Mouse (Mus musculus): ENCODE results near the gene Dnmt3b. TPM values are rescaled to one million over a fixed set of nuclear protein-coding genes. Genes with fewer than 3 reads are reported as not detected.
"Not testable (repeated sequence)": the region's sequence is repeated elsewhere in the genome, so short reads cannot be mapped to it uniquely, and the experiment has no call there.

Gene Dnmt3b
- total RNA-seq, 2 experiments from 2014 or later: 3.5 to 3.8 TPM

DNA sequence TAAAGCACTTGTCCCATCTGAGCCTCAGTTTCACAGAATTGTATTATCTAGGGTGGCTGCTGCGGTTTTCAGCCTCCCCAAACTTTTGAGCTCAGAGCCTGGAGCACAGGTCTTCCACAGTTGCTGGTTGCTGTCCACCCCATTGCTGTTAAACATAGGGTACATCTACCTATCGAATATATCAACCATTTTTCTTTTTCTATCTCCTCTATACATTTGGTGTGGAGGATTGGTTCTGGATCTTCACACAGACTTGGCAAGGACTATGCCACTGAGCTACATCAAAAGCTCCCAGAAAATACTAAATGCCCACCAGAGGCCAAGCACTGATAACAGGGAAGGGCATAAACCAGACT lies 16.4 kb upstream of the Dnmt3b start:
- no peak for DNase-seq (ENCODE audit: low spot score in 2 of 2)

- DNase-seq (ENCODE audit: low spot score in 2 of 2): no peak
Observed at GRCm38 (mm10) chr2:153633259-153633658, 16.0 kb upstream of the Dnmt3b start.

- DNase-seq (ENCODE audit: low spot score in 2 of 2): no peak
Observed at GRCm38 (mm10) chr2:153638977-153639680, 10.1 kb upstream of the Dnmt3b start.

DNA sequence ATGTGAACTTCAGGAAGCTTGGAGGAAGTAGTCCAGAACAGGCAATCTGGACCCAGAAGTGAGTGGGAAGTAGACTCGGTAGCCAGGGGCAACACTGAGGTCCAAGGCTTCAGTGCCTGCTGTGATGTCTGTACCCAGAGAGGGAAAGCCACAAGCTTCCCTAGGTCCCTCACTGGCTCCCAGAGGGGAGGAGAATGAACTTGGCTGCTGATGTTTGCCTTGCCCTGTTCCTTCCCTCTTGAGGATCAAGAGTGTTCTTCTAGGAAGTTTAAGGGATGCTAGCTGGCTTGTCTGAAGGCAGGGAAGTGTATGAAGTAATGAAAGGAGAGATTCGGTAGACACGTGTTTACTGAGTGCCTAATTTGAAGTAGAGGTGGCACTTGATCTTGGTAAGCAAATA lies 6.8 kb upstream of the Dnmt3b start:
- DNase-seq (ENCODE audit: low spot score in 2 of 2): no peak

DNA sequence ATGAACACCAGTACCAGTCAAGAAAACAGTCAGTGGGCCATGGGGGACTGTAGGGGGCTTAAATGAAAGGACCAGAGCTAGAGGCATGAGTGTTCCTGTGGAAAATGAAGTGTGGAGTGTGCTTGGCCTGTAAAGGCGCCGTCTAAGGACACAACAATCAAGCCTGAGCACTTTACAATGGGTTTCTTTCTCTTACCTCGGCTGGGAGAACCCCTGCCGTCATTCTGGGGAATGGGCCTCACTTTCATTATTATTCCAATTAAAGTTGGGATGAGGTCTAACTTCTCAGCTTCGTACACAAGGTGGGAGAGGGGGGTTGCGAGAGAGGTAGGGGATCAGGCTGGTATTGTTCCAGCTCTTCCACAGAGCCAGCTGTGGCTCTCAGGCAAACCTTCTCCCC lies 6.3 kb upstream of the Dnmt3b start:
- no peak for DNase-seq (ENCODE audit: low spot score in 2 of 2)

GRCm38 (mm10) chr2:153648773-153649297 lies 415 bp upstream of the Dnmt3b start:
- DNase-seq (ENCODE audit: low spot score in 2 of 2): no peak

- no peak for DNase-seq (ENCODE audit: low spot score in 2 of 2)
Observed at GRCm38 (mm10) chr2:153650014-153650687, 901 bp downstream of the Dnmt3b start.

- DNase-seq (ENCODE audit: low spot score in 2 of 2): no peak
Observed at GRCm38 (mm10) chr2:153651681-153652080, 2.4 kb downstream of the Dnmt3b start.

GRCm38 (mm10) chr2:153657659-153658058 lies 8.4 kb downstream of the Dnmt3b start:
- not testable (repeated sequence) for DNase-seq (ENCODE audit: low spot score in 2 of 2)

DNA sequence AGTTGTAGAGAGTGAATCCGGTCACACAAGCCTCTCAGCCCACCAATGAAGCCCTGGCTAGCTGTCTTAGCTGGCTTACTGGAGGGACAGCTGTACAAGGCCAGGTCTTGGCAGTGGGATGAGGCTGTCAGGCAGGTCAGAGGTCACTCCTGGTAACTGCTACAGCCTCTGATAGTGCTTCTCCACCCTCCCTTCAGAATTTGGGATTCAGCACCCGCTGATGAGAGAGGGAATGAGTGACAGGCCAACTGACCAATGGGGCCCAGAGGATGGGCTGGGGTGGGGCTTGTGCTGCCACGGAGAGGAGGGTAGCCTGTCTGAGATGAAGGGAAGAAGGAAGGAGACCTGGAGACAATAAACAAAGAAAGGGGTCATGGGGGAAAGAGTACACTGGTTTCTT lies 11.4 kb downstream of the Dnmt3b start:
- peak in 1 of 2 experiments; percentile 25 for DNase-seq (ENCODE audit: low spot score in 2 of 2)

GRCm38 (mm10) chr2:153665401-153665800 lies 16.2 kb downstream of the Dnmt3b start:
- DNase-seq (ENCODE audit: low spot score in 2 of 2): no peak

DNA sequence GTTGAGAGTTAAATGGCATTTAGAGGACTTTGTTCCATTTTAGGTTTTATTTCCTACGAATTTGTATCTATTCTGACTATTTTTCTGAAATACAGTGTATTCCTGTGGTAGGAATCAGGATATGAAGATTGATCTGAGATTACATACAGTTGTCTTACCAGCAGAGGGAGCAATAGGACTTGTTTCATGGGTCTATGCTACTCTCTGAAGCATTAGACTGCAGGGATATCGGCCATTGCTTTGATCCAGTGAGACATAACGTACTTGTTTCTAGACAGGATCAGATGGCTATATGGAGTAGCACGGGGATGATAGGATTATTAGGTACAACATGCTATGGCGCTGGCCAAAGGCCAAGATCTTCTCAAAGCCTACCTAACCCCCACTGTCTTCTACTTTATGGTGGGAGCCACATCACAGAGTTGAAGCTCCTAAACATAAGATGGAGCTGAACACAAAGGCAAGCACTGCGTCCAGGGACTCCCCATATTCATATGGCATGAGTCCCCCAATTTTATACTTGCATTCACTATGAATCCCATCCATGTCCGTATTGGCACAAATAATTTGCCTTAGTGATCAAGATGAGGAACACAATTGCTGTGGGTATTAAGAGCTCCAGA lies 19.6 kb downstream of the Dnmt3b start:
- no peak for DNase-seq (ENCODE audit: low spot score in 2 of 2)

DNA sequence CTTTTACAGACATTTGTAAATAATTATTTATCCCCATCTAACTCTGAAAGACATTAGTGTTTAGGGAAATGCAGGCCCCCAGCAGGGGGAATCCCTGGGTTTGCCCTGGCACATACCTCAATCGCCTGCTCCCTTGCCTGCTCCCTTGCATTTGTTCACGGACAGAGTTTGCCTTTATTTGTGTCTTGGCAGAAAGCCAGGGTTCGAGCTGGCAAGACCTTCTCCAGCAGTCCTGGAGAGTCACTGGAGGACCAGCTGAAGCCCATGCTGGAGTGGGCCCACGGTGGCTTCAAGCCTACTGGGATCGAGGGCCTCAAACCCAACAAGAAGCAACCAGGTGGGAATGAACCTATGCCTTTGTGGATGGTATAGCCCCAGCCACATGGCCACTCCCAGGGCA lies 20.9 kb downstream of the Dnmt3b start:
- no peak for DNase-seq (ENCODE audit: low spot score in 2 of 2)

GRCm38 (mm10) chr2:153672619-153673018 lies 23.4 kb downstream of the Dnmt3b start:
- no peak for DNase-seq (ENCODE audit: low spot score in 2 of 2)

DNA sequence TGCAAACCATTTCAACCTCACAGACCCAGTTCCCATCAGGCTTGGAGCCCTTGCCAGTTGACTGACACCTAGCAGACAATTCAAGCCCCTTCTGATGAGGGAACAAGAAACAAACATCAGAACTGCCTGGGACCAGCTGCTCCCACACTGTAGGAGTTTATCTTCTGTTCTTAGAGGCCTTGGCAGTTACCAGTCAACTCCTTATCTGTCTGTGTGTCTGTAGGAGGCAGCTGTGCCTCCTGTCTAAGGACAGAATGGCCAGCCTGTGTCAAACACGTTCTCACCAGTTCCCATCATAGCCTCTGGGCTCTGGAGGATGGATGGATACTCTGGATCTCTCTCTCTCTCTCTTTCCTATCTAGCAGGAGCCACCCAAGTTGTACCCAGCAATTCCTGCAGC lies 26.1 kb downstream of the Dnmt3b start:
- not testable (repeated sequence) for DNase-seq (ENCODE audit: low spot score in 2 of 2)

GRCm38 (mm10) chr2:153676944-153677343 lies 27.7 kb downstream of the Dnmt3b start:
- DNase-seq (ENCODE audit: low spot score in 2 of 2): no peak

GRCm38 (mm10) chr2:153677550-153677949 lies 28.3 kb downstream of the Dnmt3b start:
- no peak for DNase-seq (ENCODE audit: low spot score in 2 of 2)

- DNase-seq (ENCODE audit: low spot score in 2 of 2): no peak
Observed at GRCm38 (mm10) chr2:153679959-153680358, 30.7 kb downstream of the Dnmt3b start.

- not testable (repeated sequence) for DNase-seq (ENCODE audit: low spot score in 2 of 2)
Observed at GRCm38 (mm10) chr2:153693413-153693812, 44.2 kb downstream of the Dnmt3b start.

GRCm38 (mm10) chr2:153694462-153695085 lies 45.3 kb downstream of the Dnmt3b start:
- peak; percentile 31 to 47 for DNase-seq (ENCODE audit: low spot score in 2 of 2)

DNA sequence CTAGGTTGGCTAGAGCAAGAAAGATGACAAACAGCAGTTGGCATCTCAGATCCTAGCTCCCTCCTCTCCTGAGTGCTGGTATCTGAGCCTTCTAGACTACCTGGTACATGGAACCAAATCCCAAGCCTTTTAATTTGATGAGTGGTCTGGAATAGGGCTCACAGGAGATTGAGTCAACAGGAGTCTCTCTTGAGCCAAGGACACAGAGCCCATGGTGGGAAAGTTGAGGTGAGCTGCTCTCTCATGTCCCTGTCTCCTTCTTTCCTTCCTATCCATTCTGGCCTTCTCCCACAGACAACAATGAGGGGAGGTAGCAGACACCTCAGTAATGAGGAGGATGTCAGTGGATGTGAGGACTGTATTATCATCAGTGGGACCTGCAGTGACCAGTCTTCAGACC lies 47.1 kb downstream of the Dnmt3b start, which contains the start of gene Dnmt3c:
TSS of gene Dnmt3c (plus strand) at position 301 of the 400 bp plus-strand sequence.
- no peak for DNase-seq (ENCODE audit: low spot score in 2 of 2)

GRCm38 (mm10) chr2:153703389-153703788 lies 54.1 kb downstream of the Dnmt3b start:
- no peak for DNase-seq (ENCODE audit: low spot score in 2 of 2)

All from gastrocnemius, postnatal 4 days (tissue).